Mouse (Mus musculus) adrenal gland, postnatal 36 days (tissue): ENCODE results near the gene Steap4. TPM values are rescaled to one million over a fixed set of nuclear protein-coding genes. Genes with fewer than 3 reads are reported as not detected.
"Not testable (repeated sequence)": the region's sequence is repeated elsewhere in the genome, so short reads cannot be mapped to it uniquely, and the experiment has no call there.

ENCODE experiments used
- DNase-seq, 2 experiments: peaks; one replicate each; pipeline ENCODE4 v3.0.0; 2021; ENCODE audit warnings: mixed read lengths in 1 of 2
- total RNA-seq, 2 experiments: library from RNA; stranded (reverse); gene quantifications; 2 replicates each; pipeline ENCODE4 v1.2.3; 2021

The Steap4 gene
- total RNA-seq, 2 experiments from 2014 or later: 14.4 to 47.1 TPM

- no peak for DNase-seq
These were observed 28.2 kb downstream of the Steap4 start for GRCm38 (mm10) chr5:7988415-7988814.

- not testable (repeated sequence) for DNase-seq
These were observed 31.4 kb downstream of the Steap4 start for GRCm38 (mm10) chr5:7991631-7992030.

- DNase-seq: no peak
These were observed 33.5 kb downstream of the Steap4 start for GRCm38 (mm10) chr5:7993766-7994165.

GRCm38 (mm10) chr5:7995288-7995897, 35.1 kb downstream of the Steap4 start:
- DNase-seq: no peak

GRCm38 (mm10) chr5:7996401-7997044, 36.3 kb downstream of the Steap4 start:
- no peak for DNase-seq

- DNase-seq: no peak
These were observed 36.8 kb downstream of the Steap4 start for GRCm38 (mm10) chr5:7997086-7997485.

- no peak for DNase-seq
These were observed 40.2 kb downstream of the Steap4 start for GRCm38 (mm10) chr5:8000466-8000865.

- no peak for DNase-seq
These were observed 42.6 kb downstream of the Steap4 start for GRCm38 (mm10) chr5:8002827-8003226.

- DNase-seq: peak; percentile 12 to 20
These were observed 53.0 kb downstream of the Steap4 start for GRCm38 (mm10) chr5:8013276-8013675.

Other genes starting within 250 kb of the Steap4 start
- 100 to 1,000 TPM in 1 of 2 experiments, 10 to 100 TPM in 1; 98.2 to 112 TPM for gene Sri, start 85.6 kb downstream of the Steap4 start, total RNA-seq